Mouse (Mus musculus): ENCODE measurements around the gene Abcc1.

DNA sequence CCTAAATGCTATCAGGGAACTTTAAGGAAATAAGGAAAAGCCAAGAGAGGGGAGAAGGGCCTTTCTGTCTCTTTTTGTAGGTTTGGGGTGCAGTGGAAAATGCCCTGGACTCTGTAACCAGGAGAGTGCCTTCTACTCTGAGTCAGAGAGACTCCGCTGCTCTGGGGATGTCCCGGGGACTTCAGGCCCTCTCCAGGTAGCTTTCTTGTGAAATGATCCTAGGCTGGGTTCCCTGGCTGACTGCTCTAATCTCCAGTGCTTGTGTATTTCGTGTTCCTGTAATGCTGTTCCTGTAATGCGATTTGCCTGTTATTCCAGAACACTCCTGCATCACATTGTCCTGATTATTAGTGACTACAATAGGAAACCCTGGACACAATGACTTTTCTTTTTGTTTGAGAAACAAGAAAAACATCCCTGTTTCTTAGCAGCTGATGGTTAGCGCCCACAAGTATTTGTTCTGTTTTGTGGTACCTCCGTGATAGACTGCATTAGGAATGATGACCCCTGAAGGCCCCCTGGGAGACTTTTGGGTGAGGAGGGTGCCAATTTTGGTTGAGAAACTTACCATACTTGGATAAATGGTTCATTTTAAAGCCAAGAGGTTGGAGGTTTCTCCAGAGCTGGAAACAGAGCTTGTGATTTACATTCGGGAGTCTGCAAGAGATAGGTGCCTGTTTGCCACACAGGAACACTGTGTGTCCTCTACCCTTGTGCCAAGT is 902 bp downstream of the Abcc1 start:
- TF ChIP-seq POLR2A (IDR thresholded peaks at IDR 0.05; ENCODE audit: borderline replicate concordance, low read depth, low read length) (no peak), CTCF (IDR thresholded peaks at IDR 0.05; ENCODE audit: low read depth, low read length) (no peak)

Measured in bone marrow macrophage, adult 2 months (primary cell).